Mouse (Mus musculus) heart, adult 18-20 months (tissue): Measurements from ENCODE around the gene Tbc1d30. TPM values are rescaled to one million over a fixed set of nuclear protein-coding genes. Genes with fewer than 3 reads are reported as not detected.

Experiments used
- DNase-seq, 2 experiments: peaks; one replicate each; pipeline ENCODE4 v3.0.0; 2021 to 2022; ENCODE audit warnings: mixed read lengths in 1 of 2
- long read RNA-seq, 2 experiments: library from polyadenylated mRNA; stranded (forward); transcript quantifications; one replicate each; pipeline ENCODE4 v2.0.0; 2021
- total RNA-seq, 2 experiments: library from RNA; stranded (reverse); gene quantifications; 2 replicates each; pipeline ENCODE4 v1.2.3; 2021

Tbc1d30 gene
- 1 to 10 TPM; 2.1 to 2.3 TPM for total RNA-seq
- long read RNA-seq, experiment 1, full-length matches to known transcripts, result 1 of 1 reads
- long read RNA-seq, experiment 1, partial matches to known transcripts, result 0 of 1 reads
- long read RNA-seq, experiment 1, other reads (novel, unspliced or antisense), result 0 of 1 reads
- long read RNA-seq, experiment 2, partial matches to known transcripts, result 0 of 2 reads
- long read RNA-seq, experiment 2, other reads (novel, unspliced or antisense), result 2 of 2 reads

DNA sequence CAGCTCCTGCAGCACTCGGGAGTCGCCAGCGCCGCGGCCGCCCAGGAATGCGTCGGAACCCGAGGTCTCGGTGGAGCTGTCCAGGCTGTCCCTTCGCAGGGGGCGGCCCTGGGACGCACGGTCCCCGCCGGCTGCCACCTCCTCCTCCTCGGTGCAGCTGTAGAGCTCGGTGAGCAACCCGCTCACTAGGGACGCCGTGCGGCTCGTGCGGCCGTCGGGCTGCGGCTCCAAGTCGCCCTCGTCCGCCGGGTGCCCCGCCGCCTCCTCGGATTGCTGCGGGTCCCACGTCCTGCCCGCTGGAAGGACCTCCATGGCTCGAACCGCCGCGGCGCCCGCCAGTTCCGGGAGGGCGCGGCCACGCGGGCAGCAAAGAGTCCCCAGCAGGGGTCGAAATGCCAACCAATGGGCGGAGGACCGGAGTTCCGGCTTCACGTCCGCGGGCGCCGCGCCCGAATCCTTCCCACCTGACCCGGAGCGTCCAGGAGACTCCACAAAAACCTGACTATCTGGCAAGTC, at the start of gene Tbc1d30:
Gene Tbc1d30, minus strand, starts transcription at position 213 of the 516 bp plus-strand sequence.
- DNase-seq, result peak; percentile 76 to 77

DNA sequence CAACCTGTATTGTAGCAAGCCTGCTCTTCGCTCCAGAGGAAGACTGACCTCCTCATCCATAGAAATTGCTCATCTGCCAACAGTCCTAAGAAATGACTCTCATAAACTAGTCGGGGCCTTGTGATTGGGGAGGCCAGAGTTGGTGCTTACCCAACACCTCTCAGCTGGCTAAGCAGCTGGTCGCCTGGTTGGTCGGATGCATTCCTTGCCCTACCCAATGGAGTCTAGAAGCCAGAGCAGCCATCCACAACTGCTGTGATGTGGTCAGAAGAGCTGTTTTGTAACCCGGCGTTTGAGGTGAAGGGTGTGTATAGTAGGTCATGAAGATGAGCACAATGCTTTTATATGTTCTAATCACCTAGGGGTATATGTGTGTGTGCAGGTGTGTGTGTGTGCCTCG, 47.5 kb upstream of the Tbc1d30 start:
- DNase-seq, result no peak

DNA sequence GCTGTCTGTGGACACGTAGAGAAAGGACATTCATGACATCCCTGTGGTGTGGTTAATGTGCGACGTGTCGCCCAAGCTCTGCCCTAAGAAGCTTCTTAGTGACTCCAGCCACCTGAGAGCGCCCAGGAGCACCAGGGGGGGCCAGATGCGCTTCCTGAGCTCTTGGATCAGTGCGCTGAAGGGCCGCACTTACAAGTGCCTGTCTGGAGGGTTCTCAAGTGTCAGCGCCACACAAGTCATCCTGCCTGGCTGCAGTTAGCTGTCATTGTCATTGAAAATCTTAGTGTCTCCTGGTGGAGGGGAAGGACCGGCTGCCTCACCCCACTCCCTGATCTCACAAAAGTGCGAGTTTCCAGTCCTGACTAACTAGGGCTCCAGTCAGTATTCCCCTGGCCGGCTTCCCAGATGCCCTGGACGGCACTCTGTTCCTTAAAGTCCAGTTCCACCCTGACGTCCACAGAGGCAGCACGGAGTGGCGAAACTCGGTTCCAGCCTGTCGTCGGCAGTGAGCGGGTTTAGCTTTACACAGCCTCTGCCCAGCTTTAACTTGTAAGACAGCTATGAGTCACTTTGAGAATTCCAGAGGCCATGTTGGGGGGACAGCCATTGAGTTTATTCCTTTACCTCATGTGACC, 44.6 kb upstream of the Tbc1d30 start:
- peak; percentile 28 to 43 for DNase-seq

DNA sequence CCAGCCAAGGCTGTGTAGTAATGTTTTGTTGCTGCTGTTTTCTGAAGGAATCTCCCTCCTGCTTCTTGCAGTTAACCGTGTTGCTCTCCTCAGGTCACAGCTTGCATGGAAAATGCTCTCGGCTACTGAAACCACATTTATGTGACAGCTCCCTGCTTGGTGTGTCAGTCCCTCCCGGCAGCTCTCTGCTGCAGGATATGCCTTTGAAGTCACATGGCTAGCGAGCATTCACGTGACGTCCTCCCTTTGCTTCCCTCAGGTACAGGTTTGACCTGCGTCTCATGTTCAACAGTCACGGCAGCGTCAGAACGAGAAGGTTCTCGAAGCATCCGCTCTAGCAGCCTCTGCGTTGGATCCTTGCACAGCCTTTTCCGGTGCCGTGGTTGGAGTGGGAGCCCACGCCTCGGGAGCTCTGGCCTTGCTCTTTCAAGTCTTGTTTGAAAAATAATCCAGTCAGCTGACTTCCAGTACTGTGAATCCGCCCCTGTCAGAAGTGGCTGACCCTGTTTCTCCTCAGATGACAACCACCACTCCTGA, 43.8 kb upstream of the Tbc1d30 start:
- DNase-seq, result no peak

DNA sequence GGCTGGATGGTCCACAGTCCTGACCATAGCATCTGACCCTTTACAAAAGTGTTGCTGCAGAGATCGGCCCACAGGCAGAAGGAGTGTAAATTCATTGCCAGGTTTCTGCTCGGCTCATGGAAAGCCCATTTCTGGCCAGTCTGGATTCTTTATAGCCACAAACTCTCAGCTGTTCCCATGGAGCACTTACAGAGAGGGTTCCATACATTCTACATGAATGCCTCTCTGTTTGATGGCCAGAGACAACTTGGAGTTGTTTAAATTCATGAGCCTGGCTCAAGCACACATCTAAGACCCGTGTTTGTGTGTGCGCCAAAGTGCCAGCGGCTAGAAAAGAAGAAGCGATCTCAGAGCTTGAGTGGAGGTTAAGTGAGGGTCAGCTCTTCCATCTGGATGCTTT, 43.2 kb upstream of the Tbc1d30 start:
- no peak for DNase-seq

DNA sequence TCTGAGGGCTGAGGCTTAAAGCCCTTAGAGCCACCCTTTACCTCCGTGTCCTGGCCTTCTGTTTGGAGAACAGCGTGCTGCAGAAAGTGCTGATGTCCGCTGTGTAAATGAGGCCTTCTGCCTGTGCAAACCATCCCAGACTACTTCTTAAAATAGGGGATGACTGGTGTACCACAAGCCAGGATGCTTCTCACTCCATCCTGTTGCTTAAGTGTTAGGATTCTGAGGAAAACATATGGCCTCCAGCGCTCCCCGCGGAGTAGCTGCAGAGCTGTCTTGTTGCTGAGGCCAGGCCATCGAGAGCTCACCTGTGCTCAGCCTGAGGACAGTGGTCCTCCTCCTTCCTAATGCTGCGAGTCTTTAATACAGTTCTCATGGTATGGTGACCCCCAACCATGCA, 40.8 kb upstream of the Tbc1d30 start:
- no peak for DNase-seq

DNA sequence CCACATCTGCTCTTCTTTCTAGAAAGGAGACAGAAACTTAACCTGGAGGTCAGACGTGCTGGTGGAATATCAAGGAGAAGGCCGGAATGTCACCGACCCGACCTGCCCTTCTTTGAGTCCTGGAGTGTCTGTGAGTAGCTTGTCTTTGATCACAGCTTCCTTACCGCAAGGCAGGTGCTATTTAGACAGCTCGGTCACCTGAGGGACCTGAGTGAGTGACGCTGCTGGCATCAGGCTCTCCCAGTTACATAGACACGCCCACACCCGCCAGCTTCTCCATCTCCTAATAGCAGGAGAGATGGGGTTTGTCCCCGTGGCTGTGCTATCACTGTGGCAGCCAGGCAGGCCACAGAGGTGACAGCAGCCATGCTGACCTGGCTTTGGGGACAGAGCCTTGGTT, 39.5 kb upstream of the Tbc1d30 start:
- no peak for DNase-seq

DNA sequence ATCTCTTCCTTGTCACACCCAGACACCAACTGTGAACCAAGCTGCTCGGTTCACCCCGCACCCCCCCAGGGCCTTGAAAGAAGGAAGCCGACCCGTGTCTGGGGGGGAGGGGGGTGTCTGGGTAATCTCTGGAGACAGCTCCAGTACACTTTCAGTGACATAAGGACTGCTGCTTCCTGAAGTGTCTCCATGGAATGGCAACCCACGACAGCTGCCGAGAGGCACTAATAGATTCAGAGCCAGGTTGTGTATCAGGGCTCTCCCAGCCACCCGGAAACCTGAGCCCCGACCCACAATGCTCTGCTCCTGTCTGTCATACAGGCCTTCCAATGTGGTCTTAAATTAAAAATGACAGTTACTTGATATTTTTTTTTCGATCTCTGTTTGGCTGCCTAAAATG, 35.3 kb upstream of the Tbc1d30 start:
- no peak for DNase-seq

DNA sequence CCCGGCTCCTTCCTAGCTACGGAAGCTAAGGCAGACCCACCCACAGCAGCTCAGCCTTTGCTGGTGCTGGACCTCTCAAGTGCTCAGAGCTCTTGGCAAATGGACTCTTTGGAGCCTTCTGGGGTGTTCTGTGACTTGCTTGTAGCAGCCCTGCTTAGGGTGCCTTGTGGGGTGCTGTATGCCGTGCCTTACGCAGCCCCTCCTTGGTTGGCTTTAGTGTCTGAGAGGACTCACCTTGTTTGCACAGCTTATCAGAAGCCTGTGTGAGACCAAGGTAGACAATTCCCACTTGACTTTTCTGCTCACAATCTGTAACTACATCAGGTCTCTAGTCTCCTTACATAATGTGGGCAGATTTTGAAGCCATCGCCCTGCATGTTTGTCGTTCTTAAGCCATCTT, 34.6 kb upstream of the Tbc1d30 start:
- DNase-seq, result no peak

DNA sequence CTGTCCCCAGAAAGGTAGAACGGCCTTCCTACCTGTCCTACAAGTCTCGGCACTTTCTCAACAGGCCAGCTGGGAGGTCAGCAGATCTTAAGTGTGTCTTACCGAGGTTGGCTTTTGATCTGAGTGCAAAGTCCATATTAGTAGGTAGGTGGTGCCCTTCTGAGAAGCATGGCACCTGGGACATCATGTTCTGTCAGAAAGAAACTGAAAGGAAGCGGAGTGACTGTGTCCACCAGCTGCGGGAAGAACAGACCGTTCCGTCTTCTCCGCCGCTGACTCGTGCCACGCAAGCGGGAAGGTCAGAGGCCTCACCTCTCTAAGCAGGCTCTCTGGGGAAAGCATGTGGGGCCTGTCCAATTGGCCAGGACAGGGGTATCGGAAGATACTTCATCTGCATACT, 33.6 kb upstream of the Tbc1d30 start:
- DNase-seq, result no peak

DNA sequence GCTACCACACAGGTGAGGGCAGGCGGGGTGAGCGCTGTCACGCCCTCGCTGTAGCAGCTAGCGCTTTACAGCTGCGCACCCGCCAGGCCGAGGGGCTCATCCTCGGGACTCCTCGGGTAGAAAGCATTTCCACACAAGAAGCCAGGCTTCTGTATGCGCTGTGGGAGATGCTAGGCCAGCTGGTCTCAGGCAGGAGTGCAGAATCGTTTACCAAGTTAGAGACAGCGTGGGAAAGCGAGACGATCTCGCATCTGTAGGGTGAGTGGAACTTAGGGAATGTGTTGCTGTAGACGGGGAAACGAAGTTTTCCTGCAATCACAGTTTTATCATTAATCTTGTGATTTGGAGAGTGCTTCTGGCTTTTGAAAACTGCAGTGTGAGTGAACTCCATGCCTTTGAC, 30.2 kb upstream of the Tbc1d30 start:
- no peak for DNase-seq

DNA sequence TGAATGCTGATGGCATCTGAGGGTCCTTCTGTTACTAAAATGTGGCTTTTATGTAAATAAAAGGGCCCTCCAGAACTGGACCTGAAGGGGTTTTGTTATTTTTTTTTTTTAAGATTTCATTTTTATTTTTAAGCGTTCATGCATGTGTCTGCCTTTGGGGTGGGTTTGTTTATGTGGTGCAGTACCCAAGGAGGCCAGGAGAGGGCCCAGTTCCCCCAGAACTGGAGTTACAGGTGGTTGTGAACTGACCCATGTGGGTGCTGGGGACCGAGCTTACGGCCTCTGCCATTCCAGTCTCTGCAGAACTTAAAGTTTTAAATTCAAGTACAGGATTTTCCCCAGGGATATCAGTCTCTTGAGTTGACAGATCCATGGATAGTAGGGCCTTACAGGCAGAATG, 28.3 kb upstream of the Tbc1d30 start:
- DNase-seq, result no peak

DNA sequence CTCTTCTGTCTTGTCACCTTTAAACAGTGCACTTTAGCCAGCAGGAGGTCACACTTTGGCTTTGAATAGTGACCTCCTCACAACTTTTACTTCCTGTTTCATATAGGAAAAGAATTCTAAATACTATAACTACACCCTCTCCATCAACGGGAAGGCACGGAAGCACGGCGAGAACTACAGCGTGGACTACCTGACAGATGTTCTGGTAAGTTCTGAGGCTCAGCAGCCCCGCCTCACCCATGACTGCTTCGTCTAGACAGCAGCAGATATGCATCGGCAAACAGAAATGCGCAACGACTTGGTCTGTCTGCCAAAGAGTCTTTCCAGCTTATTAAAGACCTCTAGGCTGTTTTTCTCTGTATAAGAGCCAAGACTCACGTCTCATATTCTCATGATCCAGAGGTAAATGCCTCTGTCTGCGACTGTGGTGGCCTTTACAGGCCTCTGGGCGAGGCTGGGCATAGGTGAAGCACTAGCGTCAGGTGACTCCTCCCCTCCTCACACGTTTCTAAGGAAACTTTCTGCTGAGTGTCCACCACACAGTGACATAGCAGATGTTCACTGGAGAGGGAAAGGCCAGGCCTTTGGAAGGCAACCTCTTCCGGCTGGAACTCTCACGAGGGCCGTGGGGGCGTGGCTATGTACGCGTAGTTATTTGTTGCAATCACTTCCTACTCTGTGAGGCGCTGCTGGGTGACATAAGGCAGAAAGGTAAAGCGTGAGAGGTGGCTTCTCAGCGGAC, 25.6 kb upstream of the Tbc1d30 start:
- DNase-seq, result no peak

DNA sequence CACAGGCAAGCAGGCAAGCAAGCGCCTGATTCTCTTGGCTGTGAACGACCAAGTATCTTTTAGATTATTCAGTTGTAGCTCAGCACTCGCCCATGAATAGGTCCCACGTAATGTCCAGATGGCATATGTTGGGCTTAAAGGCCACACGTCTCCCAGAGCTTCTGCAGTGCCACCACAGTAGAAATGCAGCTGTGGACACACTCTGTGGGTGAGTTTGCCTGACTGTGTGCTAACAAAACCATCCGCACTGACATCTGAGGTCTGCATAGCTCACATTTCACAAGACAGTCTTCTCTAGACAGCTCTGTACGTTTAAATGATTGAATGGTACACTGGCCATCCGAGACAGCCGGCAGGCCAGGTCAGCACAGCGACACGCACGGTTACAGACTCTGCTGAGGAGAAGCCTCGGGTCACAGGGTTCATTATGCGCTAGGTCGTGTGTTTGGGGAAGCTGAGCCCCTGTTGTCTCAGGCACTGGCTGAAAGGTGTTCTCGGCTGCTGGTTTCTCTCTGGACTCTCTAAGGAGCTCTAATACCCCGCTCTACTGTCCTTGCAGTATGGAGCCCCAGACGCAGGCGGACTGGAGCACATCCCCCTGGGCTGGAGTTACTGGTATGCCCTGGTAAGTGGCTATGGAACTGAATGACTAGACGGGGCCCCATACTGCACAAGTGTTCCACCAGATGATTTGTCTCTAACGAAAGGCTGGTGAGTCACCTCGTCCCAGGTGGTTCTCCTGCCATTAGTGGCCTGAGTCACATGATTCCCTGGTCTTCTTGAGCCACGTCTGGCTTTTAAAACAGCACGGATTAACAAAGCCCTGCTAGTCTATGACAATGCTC, 24.8 kb upstream of the Tbc1d30 start:
- no peak for DNase-seq

DNA sequence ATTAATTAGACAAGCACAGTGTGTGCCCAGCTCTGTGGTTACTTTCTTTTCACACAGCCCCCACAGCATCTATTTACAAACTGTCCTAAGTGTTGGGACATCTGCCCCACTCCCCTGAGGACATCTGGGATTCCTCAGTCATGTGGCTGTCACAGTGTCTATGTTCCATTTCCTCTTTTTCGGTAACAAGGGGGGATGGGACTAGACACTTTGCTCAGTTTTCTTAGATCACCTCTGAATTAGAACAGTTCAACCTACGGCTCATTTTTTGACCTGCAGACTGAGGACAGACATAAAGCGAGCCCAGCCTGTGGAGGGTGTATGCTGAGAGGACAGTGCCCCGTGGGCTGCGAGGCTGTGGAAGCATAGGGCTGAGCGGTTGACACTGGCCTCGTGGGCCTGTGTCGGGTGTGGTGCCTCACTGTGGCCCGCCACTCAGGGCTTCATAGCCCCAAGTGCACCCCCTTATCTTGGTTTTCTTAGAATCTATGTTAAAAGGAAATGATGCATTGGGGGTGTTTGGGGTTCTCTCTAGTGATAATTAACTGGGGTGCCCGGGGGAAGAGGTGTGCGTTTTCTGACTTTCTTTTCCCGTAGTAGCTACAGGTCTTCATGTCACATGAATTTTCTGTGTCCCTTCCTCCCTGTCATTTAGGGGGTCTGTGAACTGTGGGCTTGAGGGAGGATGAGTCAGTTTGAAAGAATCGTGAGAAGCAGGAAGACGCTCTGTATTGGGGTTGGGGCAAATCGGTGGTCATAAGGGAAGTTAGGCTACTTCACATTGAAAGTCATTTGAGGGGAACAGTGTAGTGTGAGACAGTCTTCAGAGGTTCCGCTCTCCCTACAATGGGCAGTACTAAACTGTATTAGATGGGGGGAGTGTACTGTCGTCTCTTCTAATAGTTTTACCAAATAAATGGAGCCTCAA, 23.9 kb upstream of the Tbc1d30 start:
- peak in 1 of 2 experiments; percentile 70 for DNase-seq

DNA sequence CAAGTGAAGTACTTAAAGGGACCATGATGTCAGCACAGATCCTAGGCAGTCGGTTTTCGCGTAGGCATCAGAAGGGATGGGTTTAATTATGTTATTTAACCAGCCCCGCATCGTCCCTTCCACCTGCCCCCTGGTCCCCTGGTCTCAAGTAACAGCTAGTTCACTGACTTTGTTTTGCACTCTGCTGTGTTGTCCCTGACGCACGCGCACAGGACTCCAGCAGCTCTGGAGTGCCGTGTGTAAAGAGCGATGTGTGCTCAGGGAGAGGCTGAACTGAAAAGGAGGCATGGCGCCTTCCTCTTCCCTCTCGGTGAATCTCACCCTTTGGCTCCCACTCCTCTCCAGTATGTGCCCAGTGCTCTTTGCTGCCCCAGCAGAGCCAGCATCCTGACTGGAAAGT, 22.9 kb upstream of the Tbc1d30 start:
- no peak for DNase-seq

DNA sequence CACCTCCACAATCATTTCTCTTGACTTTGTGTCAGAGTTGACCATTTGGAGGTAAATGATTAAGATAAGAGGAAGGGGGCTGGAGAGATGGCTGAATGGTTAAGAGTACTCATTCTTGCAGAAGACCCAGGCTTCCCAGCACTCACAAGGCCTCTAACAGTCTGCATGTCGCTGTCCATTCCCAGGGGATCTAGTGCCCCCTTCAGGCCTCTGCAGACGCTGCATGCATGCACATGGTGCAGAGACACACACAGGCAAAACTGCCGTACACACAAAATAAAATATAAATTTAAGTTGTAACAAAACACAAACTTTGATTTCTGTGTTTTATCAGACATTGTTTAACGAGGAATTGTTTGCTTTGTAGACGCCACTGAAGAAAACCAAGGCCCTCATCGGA, 19.7 kb upstream of the Tbc1d30 start:
- DNase-seq, result no peak

DNA sequence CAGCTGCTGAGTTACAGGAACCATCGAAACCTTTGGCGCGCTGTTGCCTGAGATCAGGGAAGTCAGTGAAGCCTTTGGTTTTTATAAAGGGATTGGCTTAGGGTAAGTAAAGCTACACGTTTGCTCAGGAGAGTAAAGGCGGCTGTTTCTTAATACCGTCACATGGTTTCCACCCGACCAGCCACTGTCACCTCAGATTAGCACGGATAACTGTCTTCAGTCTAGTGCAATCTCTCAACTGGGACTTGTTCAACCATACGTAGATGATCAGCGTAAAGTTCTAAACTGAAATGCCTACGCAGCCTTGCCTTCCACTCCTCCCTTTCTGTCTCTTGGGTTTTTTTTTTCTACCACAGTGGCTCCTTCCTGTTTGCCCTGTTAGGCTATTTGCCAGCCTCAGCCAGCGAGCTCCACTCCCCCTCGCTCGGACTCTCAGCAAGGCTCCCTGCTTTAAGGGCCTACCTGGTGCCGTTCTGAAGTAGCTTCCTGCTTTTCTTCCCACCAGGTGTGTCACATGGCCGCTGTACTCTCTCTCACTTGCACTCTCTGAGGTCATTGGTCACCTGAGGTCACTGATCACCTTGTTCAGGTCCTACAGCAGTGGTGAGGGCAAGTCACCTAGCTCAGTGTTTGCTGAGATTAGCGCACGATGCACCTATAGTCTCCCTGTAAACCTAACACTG, 17.8 kb upstream of the Tbc1d30 start:
- no peak for DNase-seq

DNA sequence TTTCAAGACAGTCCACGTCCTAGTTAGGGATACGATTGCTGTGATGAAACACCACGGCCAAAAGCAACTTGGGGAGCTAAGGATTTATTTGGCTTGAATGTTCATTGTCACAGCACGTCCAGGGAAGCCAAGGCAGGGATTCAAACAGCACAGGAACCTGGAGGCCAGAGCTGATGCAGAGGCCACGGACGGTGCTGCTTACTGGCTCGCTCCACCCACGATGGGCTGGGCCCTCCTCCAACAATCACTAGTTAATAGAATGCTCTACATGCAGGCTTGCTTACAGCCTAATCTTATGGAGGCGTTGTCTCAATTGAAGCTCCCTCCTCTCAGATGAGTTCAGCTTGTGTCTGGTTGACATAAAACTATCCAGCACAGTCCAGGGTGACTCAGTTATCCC, 16.7 kb upstream of the Tbc1d30 start:
- no peak for DNase-seq

DNA sequence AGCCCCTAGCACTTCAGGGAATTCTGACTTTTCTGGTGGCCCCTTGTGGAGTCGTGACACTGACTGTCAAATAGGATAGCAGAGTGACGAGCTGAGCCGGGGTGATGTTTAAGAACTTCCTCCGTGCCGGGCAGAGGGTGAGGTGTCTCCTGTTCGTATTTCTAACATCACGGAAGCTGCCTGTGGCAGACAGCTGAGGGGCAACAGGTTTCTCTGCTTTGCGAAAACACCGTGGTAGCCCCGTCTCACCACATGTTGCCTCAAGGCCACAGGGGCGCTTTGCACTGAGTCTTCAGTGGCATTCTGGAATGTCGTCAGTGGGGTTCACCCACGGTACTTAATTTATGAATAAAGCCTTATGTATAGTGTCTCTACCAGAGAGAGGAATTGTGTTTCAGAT, 16.2 kb upstream of the Tbc1d30 start:
- no peak for DNase-seq
